Mouse (Mus musculus) thymus, postnatal 4 days (tissue): ENCODE data around the gene Olfr588-ps1.
"Not testable (repeated sequence)": the region's sequence is repeated elsewhere in the genome, so short reads cannot be mapped to it uniquely, and the experiment has no call there.

Experiments used
- DNase-seq: peaks from one replicate; pipeline ENCODE4 v3.0.0; 2021

The Olfr588-ps1 gene

DNA sequence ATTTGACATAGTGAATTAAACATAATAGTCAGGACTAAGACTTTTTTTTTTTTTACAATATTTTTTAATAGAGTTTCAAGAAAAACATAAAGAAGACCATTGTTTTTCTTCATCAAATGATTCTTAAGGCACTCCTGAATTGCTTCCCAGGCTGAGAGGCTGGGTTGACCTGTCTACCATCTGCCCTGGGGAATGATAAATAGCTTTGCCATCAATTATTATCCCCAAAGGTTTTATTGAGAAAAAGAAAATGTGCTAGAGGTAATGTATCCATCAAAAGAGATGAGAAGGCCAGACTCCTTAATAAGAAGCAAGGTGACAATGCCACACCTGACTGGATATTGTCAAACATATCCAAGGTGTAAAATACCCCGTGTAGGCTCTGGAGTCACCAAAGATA is at the start of gene Olfr588-ps1:
Olfr588-ps1 (plus strand) TSS at position 301 of the 400 bp plus-strand sequence.
- no peak for DNase-seq

DNA sequence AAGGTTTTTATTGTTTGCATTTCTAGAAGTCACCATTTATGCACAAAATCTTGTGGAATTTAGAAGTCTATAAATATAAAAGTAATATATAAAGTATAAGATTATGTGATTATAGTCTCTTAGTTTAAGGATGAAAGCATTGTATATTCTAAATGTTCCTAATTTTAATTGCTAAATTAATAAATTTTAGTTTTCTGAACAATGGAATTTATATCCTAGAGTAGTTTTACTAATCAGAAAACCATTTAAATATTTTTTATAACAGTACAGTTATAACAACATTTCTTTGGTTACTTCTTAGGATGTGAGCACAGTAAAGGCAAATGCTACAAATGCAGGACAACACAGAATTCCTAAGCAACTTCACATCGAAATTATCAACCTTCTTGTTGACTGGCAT is 43.3 kb upstream of the Olfr588-ps1 start, which contains the start of gene Olfr585:
Olfr585 (plus strand) TSS at position 301 of the 400 bp plus-strand sequence.
- DNase-seq: no peak

DNA sequence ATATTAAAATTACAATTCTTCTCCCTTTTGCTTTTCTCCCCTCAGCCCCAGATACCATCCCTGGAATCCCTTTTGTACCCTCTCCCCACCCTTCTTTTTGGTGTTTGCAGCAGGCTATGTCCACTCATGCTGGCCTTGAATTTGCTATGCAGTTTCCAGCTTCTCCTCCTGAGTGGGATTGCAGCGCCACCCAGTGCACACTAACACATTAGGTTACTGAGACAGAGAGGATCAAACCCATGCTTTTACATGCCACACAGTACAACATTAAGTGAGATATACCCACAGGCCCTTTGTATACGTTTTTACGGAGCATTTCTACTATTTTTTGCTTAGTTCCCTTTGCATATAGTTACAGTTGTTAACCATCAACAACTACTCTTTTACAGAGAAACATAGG is 21.3 kb upstream of the Olfr588-ps1 start:
- no peak for DNase-seq

DNA sequence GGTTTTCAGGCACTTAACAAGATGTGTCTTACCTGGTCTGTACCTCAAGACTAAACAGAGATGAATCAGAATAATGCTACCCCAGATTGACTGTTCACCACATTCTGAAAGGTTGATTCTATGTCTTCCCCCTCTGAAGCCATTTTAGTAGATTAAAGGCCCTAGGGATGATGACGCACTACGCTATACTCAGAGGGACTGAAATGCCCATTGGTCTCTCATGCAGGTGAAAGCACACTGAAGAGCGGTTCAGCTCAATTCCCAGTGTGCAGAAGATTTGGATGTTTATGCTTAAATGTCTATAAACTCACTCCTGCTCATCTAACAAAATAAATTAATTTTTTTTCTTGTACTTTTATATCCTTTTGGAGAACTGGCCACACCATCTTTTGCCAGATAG is 15.1 kb upstream of the Olfr588-ps1 start, which contains the start of gene Olfr586:
Olfr586 (minus strand) TSS at position 101 of the 400 bp plus-strand sequence.
- no peak for DNase-seq

DNA sequence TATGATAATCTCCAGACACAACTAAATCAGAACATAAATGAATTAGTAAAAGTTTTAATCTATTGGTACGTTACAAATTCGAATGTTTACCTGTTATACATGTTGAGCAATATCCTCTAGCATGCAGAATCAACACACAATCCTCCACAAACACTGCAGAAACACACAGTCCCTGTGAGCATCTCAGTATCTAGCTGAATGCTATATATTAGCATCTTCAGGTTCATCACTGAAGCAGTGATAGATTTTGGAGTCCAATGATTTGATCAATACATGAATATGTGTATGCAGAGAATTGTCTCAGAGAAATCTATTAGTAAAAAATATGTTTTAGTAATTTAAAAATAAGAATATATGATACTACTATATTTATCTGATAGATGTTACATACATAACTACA is 15.6 kb downstream of the Olfr588-ps1 start, which contains the start of gene Olfr589:
Olfr589 (minus strand) TSS at position 101 of the 400 bp plus-strand sequence.
- no peak for DNase-seq

DNA sequence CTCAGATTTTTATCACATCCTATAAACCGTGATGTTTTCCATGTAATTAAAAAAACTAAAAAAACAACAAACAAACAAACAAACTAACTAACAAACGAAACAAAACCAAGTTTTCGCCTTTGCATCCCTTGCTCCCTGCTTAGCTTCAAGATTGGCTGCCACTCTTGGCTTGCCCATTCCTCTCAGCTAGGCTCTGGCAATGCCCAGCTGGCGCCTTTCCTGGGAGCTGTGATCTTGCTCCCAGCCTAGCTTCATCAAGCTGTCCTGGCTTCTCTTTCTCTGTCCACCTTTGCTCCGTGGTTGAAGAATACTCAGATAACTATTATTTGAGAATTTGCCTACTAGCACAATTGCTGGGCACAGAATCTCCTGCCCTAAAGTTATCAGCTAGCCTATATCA is 29.0 kb downstream of the Olfr588-ps1 start:
- DNase-seq: no peak

DNA sequence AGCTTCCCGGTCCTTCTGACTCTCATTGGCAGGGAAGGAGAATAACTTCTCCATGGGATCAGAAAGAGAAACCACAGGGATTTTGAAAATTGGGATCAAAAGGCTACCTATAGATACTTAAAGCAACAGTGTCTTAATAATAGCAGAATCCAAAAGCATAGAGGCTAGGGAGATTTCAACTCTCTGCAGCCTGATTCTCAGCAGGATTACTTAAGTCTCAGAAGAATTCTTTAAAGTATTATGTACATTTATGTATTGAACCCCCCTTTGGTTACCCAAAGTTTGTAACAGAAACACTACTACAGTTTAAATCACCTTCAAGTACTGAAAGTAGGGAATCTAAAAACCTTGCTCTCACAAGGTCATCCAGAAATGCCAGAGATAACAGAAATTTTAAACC is 37.6 kb downstream of the Olfr588-ps1 start, which contains the start of gene Olfr591:
Olfr591 (minus strand) TSS at position 101 of the 400 bp plus-strand sequence.
- DNase-seq: no peak

DNA sequence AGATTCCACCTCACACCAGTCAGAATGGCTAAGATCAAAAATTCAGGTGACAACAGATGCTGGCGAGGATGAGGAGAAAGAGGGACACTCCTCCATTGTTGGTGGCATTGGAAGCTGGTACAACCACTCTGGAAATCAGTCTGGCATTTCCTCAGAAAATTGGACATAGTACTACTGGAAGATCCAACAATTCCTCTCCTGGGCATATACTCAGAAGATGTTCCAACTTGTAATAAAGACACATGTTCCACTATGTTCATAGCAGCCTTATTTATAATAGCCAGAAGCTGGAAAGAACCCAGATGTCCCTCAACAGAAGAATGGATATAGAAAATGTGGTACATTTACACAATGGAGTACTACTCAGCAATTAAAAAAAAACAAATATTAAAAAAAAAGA is 43.8 kb downstream of the Olfr588-ps1 start, which contains the start of gene Olfr592:
Olfr592 (plus strand) TSS at position 301 of the 400 bp plus-strand sequence.
- not testable (repeated sequence) for DNase-seq
